Mouse (Mus musculus) limb, embryonic 10.5 days (tissue): Measurements from ENCODE around the gene Misp. TPM values are rescaled to one million over a fixed set of nuclear protein-coding genes. Genes with fewer than 3 reads are reported as not detected.

Experiments
- DNase-seq: peaks from one replicate; pipeline ENCODE4 v3.0.0-alpha.2; 2017; ENCODE audit warnings: low spot score
- H3K27ac ChIP-seq: fragments of 300-500 bp; sonication (generic); 2 replicates; pipeline ENCODE4 v1.5.1; 2016; ENCODE audit warnings: mild to moderate bottlenecking
- H3K27me3 ChIP-seq: fragments of 300-500 bp; sonication (generic); 2 replicates; pipeline ENCODE4 v1.6.1; 2016; ENCODE audit warnings: low read depth, mild to moderate bottlenecking; ENCODE audit not compliant: poor library complexity, severe bottlenecking
- H3K36me3 ChIP-seq: fragments of 300-500 bp; sonication (generic); 2 replicates; pipeline ENCODE4 v1.6.1; 2016; ENCODE audit warnings: mild to moderate bottlenecking, moderate library complexity
- H3K4me1 ChIP-seq: fragments of 300-500 bp; sonication (generic); 2 replicates; pipeline ENCODE4 v1.6.1; 2016
- H3K4me3 ChIP-seq: fragments of 300-500 bp; sonication (generic); 2 replicates; pipeline ENCODE4 v1.5.1; 2016; ENCODE audit warnings: mild to moderate bottlenecking, moderate library complexity
- H3K9me3 ChIP-seq: fragments of 300-500 bp; sonication (generic); replicated peaks from 2 replicates; pipeline ENCODE4 v1.6.1; 2016; ENCODE audit warnings: mild to moderate bottlenecking
- WGBS: fragments of 180-500 bp; shearing (Covaris S2); methylation state at CpG from one replicate; pipeline ENCODE4 v1.1.7; 2016; 5-methylcytosine and 5-hydroxymethylcytosine counted together
- polyA plus RNA-seq: library from polyadenylated mRNA; unstranded; fragments of >200 nt; fragmentation: Nextera tagmentation; extraction: Ambion mirVana; gene quantifications from 2 replicates; pipeline ENCODE4 v1.2.1, GENCODE M21; 2016

Misp gene
- polyA plus RNA-seq, 1 experiment from 2014 or later: not detected

- Histone ChIP-seq H3K27ac (no peak overlapping the region), H3K36me3 (no peaks in the 10 kb centered on the region), H3K4me3 (no peak overlapping the region), H3K27me3 (no peaks in the 10 kb centered on the region), H3K9me3 (no peaks in the 10 kb centered on the region), H3K4me1 (peaks cover 21% of the 10 kb centered on the region)
- DNase-seq: no peak
- WGBS: 92% methylated on average over 3 of the region's 3 CpGs
Measured at GRCm38 (mm10) chr10:79836918-79837317, 16.1 kb downstream of the Misp start.

GRCm38 (mm10) chr10:79838151-79838550 lies 17.4 kb downstream of the Misp start:
- 66% methylated on average over 2 of the region's 2 CpGs for WGBS
- no peaks in the 10 kb centered on the region for H3K9me3 ChIP-seq
- H3K4me3 ChIP-seq: 0 out of 2 replicates have a peak overlapping the region, but pooled peaks have one; percentile 3

GRCm38 (mm10) chr10:79840091-79840490 lies 19.3 kb downstream of the Misp start:
- no peak for DNase-seq
- Histone ChIP-seq H3K36me3 (no peaks in the 10 kb centered on the region), H3K27me3 (no peaks in the 10 kb centered on the region), H3K9me3 (no peaks in the 10 kb centered on the region), H3K4me3 (peak overlapping the region; percentile 50), H3K4me1 (peaks cover 31% of the 10 kb centered on the region), H3K27ac (peak overlapping the region; percentile 90)
- 88% methylated on average over 3 of the region's 3 CpGs for WGBS

More at GRCm38 (mm10) chr10:79838151-79838550, 17.4 kb downstream of the Misp start:
- no peak overlapping the region for H3K27ac ChIP-seq
- no peak for DNase-seq
- H3K27me3 ChIP-seq: no peaks in the 10 kb centered on the region
- H3K4me1 ChIP-seq: peaks cover 32% of the 10 kb centered on the region
- no peaks in the 10 kb centered on the region for H3K36me3 ChIP-seq

GRCm38 (mm10) chr10:79840644-79841551 lies 20.1 kb downstream of the Misp start:
- H3K27me3 ChIP-seq: no peaks in the 10 kb centered on the region
- peak overlapping the region; percentile 90 for H3K27ac ChIP-seq
- H3K9me3 ChIP-seq: no peaks in the 10 kb centered on the region
- WGBS: 1% methylated on average over 24 of the region's 24 CpGs
- peaks cover 34% of the 10 kb centered on the region for H3K4me1 ChIP-seq
- peak; percentile 78 for DNase-seq
- no peaks in the 10 kb centered on the region for H3K36me3 ChIP-seq
- H3K4me3 ChIP-seq: peak overlapping the region; percentile 50

GRCm38 (mm10) chr10:79842322-79842721 lies 21.5 kb downstream of the Misp start:
- no peak overlapping the region for H3K4me3 ChIP-seq
- WGBS: 78% methylated on average over 3 of the region's 3 CpGs
- H3K9me3 ChIP-seq: no peaks in the 10 kb centered on the region
- H3K4me1 ChIP-seq: peaks cover 34% of the 10 kb centered on the region
- H3K36me3 ChIP-seq: no peaks in the 10 kb centered on the region
- no peak for DNase-seq
- H3K27me3 ChIP-seq: no peaks in the 10 kb centered on the region
- H3K27ac ChIP-seq: no peak overlapping the region

- Histone ChIP-seq H3K9me3 (no peaks in the 10 kb centered on the region), H3K27me3 (no peaks in the 10 kb centered on the region), H3K4me1 (peaks cover 34% of the 10 kb centered on the region), H3K27ac (no peak overlapping the region), H3K36me3 (no peaks in the 10 kb centered on the region), H3K4me3 (no peak overlapping the region)
- no peak for DNase-seq
- WGBS: 88% methylated on average over 6 of the region's 6 CpGs
Measured at GRCm38 (mm10) chr10:79843476-79843875, 22.7 kb downstream of the Misp start.

- no peak for DNase-seq
- Histone ChIP-seq H3K9me3 (no peaks in the 10 kb centered on the region), H3K27ac (no peak overlapping the region), H3K27me3 (no peaks in the 10 kb centered on the region), H3K4me1 (peaks cover 30% of the 10 kb centered on the region), H3K4me3 (no peak overlapping the region), H3K36me3 (peaks cover 2% of the 10 kb centered on the region; the same call in 1 of the 2 replicates)
- 60% methylated on average over 5 of the region's 5 CpGs for WGBS
Measured at GRCm38 (mm10) chr10:79846553-79846952, 25.8 kb downstream of the Misp start.

- peak overlapping the region; percentile 7; the same call in 1 of the 2 replicates for H3K27ac ChIP-seq
Measured at GRCm38 (mm10) chr10:79849941-79850628, 29.3 kb downstream of the Misp start.

GRCm38 (mm10) chr10:79851653-79852052 lies 30.9 kb downstream of the Misp start:
- 92% methylated on average over 3 of the region's 3 CpGs for WGBS

More at GRCm38 (mm10) chr10:79849941-79850628, 29.3 kb downstream of the Misp start:
- WGBS: 84% methylated on average over 8 of the region's 8 CpGs
- no peaks in the 10 kb centered on the region for H3K9me3 ChIP-seq
- peaks cover 2% of the 10 kb centered on the region; the same call in 1 of the 2 replicates for H3K36me3 ChIP-seq
- H3K4me3 ChIP-seq: no peak overlapping the region
- DNase-seq: no peak
- H3K4me1 ChIP-seq: peaks cover 35% of the 10 kb centered on the region
- no peaks in the 10 kb centered on the region for H3K27me3 ChIP-seq

GRCm38 (mm10) chr10:79852107-79852789 lies 31.5 kb downstream of the Misp start:
- 55% methylated on average over 9 of the region's 9 CpGs for WGBS
- peaks cover 47% of the 10 kb centered on the region for H3K4me1 ChIP-seq
- no peaks in the 10 kb centered on the region for H3K27me3 ChIP-seq
- peaks cover 17% of the 10 kb centered on the region for H3K36me3 ChIP-seq
- H3K9me3 ChIP-seq: no peaks in the 10 kb centered on the region
- peak overlapping the region; percentile 100 for H3K27ac ChIP-seq
- DNase-seq: peak; percentile 57
- peak overlapping the region; percentile 99 for H3K4me3 ChIP-seq

More at GRCm38 (mm10) chr10:79851653-79852052, 30.9 kb downstream of the Misp start:
- Histone ChIP-seq H3K27me3 (no peaks in the 10 kb centered on the region), H3K27ac (peak overlapping the region; percentile 100), H3K36me3 (peaks cover 11% of the 10 kb centered on the region), H3K4me1 (peaks cover 41% of the 10 kb centered on the region), H3K4me3 (peak overlapping the region; percentile 99), H3K9me3 (no peaks in the 10 kb centered on the region)
- no peak for DNase-seq

- Histone ChIP-seq H3K4me3 (peak overlapping the region; percentile 99), H3K27me3 (no peaks in the 10 kb centered on the region), H3K27ac (peak overlapping the region; percentile 100), H3K36me3 (peaks cover 23% of the 10 kb centered on the region), H3K9me3 (no peaks in the 10 kb centered on the region), H3K4me1 (peaks cover 53% of the 10 kb centered on the region)
- DNase-seq: no peak
- 38% methylated on average over 8 of the region's 8 CpGs for WGBS
Measured at GRCm38 (mm10) chr10:79852827-79853226, 32.0 kb downstream of the Misp start.

GRCm38 (mm10) chr10:79853392-79853791 lies 32.6 kb downstream of the Misp start:
- no peaks in the 10 kb centered on the region for H3K9me3 ChIP-seq
- H3K27me3 ChIP-seq: no peaks in the 10 kb centered on the region
- WGBS: 2% methylated on average over 15 of the region's 15 CpGs
- peak overlapping the region; percentile 100 for H3K27ac ChIP-seq
- H3K4me1 ChIP-seq: peaks cover 59% of the 10 kb centered on the region
- H3K36me3 ChIP-seq: peaks cover 29% of the 10 kb centered on the region
- peak; percentile 83 for DNase-seq
- peak overlapping the region; percentile 99 for H3K4me3 ChIP-seq
